Mouse (Mus musculus) induced T-regulatory cell, adult 2 months (primary cell): ENCODE data around the gene L3mbtl2.
A peak's percentile ranks its signal among the peaks of the same experiment; 100 is the strongest.
"Not testable (repeated sequence)": the region's sequence is repeated elsewhere in the genome, so short reads cannot be mapped to it uniquely, and the experiment has no call there.

Experiments
- DNase-seq: peaks from one replicate; pipeline ENCODE4 v3.0.0-alpha.2; 2012; ENCODE audit warnings: low read depth

The L3mbtl2 gene

GRCm38 (mm10) chr15:81663697-81664561 is at the start of gene L3mbtl2:
L3mbtl2 (plus strand) TSS chr15:81663889.
- DNase-seq: peak; percentile 95

GRCm38 (mm10) chr15:81649516-81650455 is 13.9 kb upstream of the L3mbtl2 start:
- DNase-seq: no peak

- no peak for DNase-seq
These were observed 13.1 kb upstream of the L3mbtl2 start for GRCm38 (mm10) chr15:81650636-81651035.

DNA sequence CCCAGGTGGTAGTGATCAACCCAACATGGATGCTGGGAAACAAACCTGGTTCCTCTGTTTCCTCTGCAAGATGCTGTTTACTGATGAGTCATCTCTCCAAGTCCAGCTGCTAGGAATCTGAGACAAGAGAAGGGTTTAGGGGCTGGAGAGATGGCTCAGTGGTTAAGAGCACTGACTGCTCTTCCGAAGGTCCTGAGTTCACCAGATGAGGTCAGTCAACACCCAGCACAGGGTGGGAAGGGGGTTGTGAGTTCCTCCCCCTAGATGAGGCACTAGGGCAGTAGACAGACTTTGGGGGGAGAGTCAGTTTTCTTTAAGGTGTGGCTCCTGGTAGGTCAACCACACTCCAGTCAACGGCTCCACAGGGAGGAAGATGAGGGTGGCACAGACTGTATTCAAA is 2.0 kb upstream of the L3mbtl2 start:
- no peak for DNase-seq

- DNase-seq: no peak
These were observed 408 bp upstream of the L3mbtl2 start for GRCm38 (mm10) chr15:81663281-81663680.

GRCm38 (mm10) chr15:81666957-81667356 is 3.3 kb downstream of the L3mbtl2 start:
- peak; percentile 44 for DNase-seq

- peak; percentile 66 for DNase-seq
These were observed 6.5 kb downstream of the L3mbtl2 start for GRCm38 (mm10) chr15:81670231-81670640.

GRCm38 (mm10) chr15:81676637-81677036 is 12.9 kb downstream of the L3mbtl2 start:
- DNase-seq: no peak

DNA sequence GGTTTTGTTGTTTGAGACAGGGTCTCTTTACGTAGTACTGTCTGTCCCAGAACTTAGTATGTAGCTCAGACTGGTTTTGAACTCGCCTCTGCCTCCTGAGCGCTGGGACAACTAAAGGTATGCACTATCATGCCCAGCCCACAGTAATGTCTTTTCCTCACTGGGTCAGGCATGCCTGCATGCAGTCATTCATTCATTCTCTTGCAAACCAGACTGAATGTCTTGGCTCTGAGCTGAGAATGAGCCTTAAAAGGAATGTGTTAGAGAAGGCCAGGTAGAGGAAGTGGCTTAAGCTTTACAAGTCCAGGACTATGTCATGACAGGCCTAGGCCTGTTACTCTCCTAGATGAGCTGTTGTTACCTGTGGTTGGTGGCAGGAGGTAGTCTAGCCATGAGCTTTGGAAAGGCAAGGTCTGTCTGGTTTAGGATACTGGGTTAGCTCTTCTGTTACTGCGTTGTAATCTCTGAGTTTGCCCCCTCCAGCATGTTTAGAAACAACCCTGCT is 16.7 kb downstream of the L3mbtl2 start:
- no peak for DNase-seq

- no peak for DNase-seq
These were observed 29.8 kb downstream of the L3mbtl2 start for GRCm38 (mm10) chr15:81693366-81693966.

DNA sequence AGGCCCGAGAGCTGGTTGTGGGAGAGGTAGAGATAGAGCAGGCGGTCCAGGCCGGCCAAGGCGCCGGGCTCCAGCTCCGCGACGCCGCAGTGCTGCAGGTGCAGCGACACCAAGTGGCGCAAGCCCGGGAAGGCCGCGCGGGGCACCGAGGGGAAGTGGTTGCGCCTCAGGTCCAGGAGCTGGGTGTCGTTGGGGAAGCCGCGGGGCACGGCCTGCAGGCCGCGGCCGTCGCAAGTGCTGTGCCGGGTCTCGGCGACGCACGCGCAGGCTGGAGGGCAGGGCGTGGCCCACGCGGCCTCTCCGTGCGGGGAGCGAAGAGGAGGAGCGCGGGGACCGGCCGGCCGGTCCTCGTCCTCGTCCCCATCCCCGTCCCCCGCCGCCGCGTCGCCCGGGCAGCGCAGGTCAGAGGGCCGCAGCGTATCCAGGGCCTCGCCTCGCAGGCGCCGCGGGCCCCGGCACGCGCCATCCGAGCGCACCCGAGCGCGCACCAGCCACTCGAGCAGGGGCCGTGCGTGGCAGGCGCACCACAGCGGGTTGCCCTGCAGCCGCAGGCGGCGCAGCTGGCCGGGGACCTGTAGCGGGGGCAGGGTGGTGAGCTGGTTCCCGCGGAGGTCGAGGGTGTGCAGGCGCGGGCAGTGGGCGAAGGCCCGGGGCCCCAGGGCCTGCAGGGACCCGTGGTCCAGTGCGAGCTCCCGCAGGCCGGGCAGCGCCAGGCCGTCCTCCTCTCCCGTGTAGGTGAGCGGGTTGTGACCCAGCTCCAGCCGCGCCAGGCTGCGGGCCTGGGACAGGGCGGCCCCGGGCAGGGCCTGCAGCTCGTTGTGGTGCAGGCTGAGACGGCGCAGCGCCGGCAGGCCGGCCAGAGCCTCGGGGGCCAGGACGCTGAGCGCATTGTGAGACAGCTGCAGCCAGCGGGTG is 30.5 kb downstream of the L3mbtl2 start:
- DNase-seq: peak; percentile 81

- DNase-seq: no peak
These were observed 31.2 kb downstream of the L3mbtl2 start for GRCm38 (mm10) chr15:81694891-81695290.

DNA sequence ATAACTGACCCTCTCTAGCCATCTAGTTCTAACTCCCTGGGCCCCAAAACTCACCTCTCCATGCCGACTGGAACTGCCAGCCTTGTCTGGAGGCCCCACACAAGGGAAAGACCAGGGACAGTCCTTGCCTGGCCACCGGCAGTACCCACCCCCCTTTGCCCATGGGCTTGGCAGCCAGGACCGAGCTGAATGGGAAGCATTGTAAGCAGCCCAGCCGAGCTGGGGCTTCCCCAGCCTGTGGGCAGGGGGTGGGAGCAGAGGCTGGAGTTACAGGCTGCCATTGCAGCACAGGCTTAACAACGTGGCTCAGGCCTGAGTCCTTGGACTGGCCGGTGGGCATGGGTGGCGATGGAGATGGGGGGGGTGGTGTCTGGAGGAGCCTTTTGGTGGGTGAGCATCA is 33.5 kb downstream of the L3mbtl2 start, which contains the start of gene Chadl:
Chadl (minus strand) TSS at position 113 of the 400 bp plus-strand sequence.
- DNase-seq: no peak

DNA sequence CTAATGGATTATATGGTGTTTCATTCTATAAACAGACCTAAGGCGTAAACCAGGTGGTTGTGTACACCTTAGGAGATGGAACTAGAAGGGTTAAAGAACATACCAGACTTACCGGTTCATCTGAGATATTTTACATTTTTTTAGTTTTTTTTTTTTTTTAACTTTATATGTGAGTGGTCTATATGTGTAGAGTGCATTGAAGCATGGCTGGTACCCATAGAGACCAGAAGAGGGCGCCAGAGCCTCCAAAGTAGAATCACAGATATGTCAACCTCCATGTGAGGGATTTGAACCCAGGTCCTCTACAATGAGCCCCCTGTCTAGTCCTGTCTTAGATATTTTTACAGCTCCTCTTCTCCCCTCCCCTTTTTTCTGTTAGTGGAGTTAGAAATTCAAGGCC is 34.2 kb downstream of the L3mbtl2 start:
- peak; percentile 79 for DNase-seq

DNA sequence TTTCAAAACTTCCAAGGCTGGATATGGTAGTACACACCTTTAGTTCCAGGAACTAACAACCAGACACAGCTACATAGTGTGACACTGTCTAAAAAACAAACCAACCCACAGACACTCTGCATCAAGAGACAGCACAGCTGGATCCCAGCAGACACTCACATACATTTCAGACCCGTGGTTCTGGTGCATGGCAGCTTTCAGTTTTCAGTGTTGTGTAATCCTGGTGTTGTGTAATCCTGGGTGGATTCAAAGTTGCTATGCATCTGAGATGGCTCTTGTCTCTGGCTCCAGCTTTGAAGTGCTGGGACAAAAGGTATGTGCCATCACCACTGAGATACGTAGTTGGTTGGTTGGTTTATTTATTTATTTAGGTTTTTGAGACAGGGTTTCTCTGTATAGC is 34.8 kb downstream of the L3mbtl2 start:
- no peak for DNase-seq

- peak; percentile 32 for DNase-seq
These were observed 36.5 kb downstream of the L3mbtl2 start for GRCm38 (mm10) chr15:81700161-81700560.

DNA sequence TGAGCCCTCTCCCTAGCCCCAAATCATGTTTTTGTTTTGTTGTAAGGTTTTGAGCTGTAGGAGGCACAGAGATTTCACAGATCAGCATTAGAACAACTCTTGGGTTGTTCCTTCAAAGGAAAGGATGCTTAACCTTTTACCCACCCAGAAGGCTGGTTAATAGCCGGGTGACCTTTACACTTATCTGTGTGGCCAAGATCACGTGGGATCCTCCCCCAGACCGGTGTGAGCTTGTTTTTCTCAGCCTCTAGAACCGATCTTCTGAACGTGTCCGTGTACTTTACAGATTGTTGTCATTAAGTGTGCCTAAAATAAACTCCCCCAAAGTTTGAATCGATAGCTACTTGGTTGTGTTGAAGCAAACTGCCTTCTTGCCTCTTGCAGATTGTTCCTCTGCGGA is 36.9 kb downstream of the L3mbtl2 start:
- DNase-seq: no peak

DNA sequence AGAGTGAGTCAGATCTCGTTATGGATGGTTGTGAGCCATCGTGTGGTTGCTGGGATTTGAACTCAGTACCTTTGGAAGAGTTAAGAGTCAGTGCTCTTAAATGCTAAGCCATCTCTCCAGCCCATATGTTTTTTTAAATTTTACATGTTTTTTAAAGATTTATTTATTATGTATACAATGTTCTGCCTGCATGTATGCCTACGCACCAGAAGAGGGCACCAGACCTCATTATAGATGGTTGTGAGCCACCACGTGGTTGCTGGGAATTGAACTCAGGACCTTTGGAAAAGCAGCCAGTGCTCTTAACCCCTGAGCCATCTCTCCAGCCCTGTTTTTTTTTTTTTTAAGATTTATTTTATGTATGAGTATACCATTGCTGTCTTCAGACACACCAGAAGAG is 37.7 kb downstream of the L3mbtl2 start:
- not testable (repeated sequence) for DNase-seq

- no peak for DNase-seq
These were observed 38.8 kb downstream of the L3mbtl2 start for GRCm38 (mm10) chr15:81702306-81703093.

- no peak for DNase-seq
These were observed 39.4 kb downstream of the L3mbtl2 start for GRCm38 (mm10) chr15:81703094-81703489.
